Comparison of ENCODE assay signal across 8 mouse cellular contexts in the genomic region with DNA sequence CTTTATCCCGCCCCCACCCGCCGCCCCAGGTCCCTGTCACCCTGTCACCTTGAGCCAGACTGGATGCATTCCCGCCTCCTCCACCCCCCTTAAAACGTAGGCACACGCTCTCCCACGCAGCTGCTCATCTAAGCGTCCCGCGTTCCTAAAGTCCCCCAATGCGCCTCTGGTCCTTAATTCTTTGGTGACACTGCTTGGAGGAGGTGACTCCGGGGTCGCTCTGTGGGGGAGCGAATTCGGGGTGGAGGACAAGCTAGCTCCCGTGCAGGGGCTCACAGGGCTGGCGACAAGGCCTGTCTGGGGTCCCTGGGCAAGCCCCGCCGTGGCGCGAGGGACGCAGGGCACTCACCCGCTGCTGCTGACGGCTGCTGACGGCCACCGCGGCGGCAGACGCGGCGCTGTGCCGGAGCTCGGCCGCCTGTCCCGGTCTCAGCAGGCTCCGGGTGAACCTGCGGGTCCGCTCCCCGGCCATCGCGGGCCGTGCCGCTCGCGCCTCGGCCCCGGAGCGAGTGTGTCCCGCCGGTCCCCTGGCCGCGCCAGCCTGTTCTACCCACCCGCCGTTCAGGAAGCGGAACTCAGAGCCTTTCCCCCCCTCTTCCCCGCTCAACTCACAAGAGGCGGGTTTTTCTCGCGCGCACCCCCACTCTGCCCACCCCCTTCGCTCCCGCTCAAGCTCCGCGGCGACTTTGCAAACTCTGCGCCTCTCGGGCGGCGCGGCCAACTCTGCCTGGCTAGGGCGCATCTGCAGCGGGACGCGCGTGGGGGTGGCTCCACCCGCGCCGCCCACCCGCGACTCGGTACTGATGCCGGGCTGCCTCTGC. TPM values are rescaled to one million over a fixed set of nuclear protein-coding genes. Genes with fewer than 3 reads are reported as not detected.
A peak's percentile ranks its signal among the peaks of the same experiment; 100 is the strongest.
DNase-seq lines count a peak whose midpoint lies in the region; ATAC-seq lines count a peak whose summit lies in the region.

TSS of gene Dock10 (minus strand) at position 551 of the 821 bp plus-strand sequence.

- peaks cover 6% of the 10 kb centered on the region; the same call in 1 of the 2 replicates for H3K4me1 ChIP-seq in forebrain, embryonic 11.5 days (replicated peaks; ENCODE audit: control insufficient read depth, insufficient read depth, low read length)

- no peak within 1 kb of the TSS for H3K27ac ChIP-seq in forebrain, embryonic 11.5 days (ENCODE audit: low read depth, low read length)

- H3K4me2 ChIP-seq in forebrain, embryonic 11.5 days (ENCODE audit: low read depth, low read length, severe bottlenecking), result peak within 1 kb of the TSS; percentile 95

- intact Hi-C loops in heart, postnatal 36 days (cut with DNase I), result no loop called here

- under 1% methylated on average over 65 of the region's 82 CpGs for WGBS in forebrain, embryonic 11.5 days

- H3K36me3 ChIP-seq in forebrain, embryonic 11.5 days (ENCODE audit: control insufficient read depth, insufficient read depth, low read length), result no peaks in the 10 kb centered on the region

- H3K9ac ChIP-seq in forebrain, embryonic 11.5 days (ENCODE audit: low read length), result peak within 1 kb of the TSS; percentile 63

- no peaks in the 10 kb centered on the region for H3K9me3 ChIP-seq in forebrain, embryonic 11.5 days (ENCODE audit: control insufficient read depth, low read length)

- DNase-seq in CD8-positive naive resting alpha-beta T cell, adult 2 months (ENCODE audit: low read depth in 2 of 2, low spot score in 2 of 2), result peak; percentile 82 to 86
- DNase-seq in adrenal gland, postnatal 36 days, result peak; percentile 31 to 42
- DNase-seq in forebrain, embryonic 11.5 days (ENCODE audit: low spot score), result peak; percentile 78
- DNase-seq in heart, postnatal 36 days, result peak; percentile 33 to 47
- peak; percentile 42 to 57 for DNase-seq in layer of hippocampus, postnatal 14 days (ENCODE audit: low spot score in 2 of 2)
- DNase-seq in lung, postnatal 10 days, result peak; percentile 58
- peak; percentile 31 for DNase-seq in ovary, postnatal 36 days (ENCODE audit: low spot score)
- DNase-seq in thymus, postnatal 4 days, result peak; percentile 86

- ATAC-seq in forebrain, embryonic 11.5 days (replicated peaks; ENCODE audit: low FRiP score), result peak; percentile 84

- H3K4me3 ChIP-seq in forebrain, embryonic 11.5 days (ENCODE audit: low read depth, low read length), result peak within 1 kb of the TSS; percentile 58

- peaks cover 2% of the 10 kb centered on the region; the same call in 1 of the 2 replicates for H3K27me3 ChIP-seq in forebrain, embryonic 11.5 days (ENCODE audit: control insufficient read depth, insufficient read depth, low read length)

RNA-seq across cellular contexts. Expression of gene Dock10, which starts in this region (rescaled TPM):
- 10 to 100 TPM; 16.1 to 16.3 TPM for total RNA-seq in adrenal gland, postnatal 36 days (2021)
- 2.7 and 3.3 TPM in 2 replicates for polyA plus RNA-seq in forebrain, embryonic 11.5 days (2014; fragmentation: Nextera tagmentation; extraction: Ambion mirVana)
- 1 to 10 TPM; 5.1 to 5.3 TPM for total RNA-seq in heart, postnatal 36 days (2021)
- total RNA-seq in layer of hippocampus, postnatal 14 days (2021), result 10 to 100 TPM; 47.0 to 50.6 TPM

Comparison
In these comparisons a context has a peak if more than half of its experiments do, and no peak if none do; other contexts are left out.
1. DNase-seq: peak in every context shown above with its lines; median percentile 86 in thymus, postnatal 4 days; 84 in CD8-positive naive resting alpha-beta T cell, adult 2 months; 78 in forebrain, embryonic 11.5 days; 58 in lung, postnatal 10 days; 50 in layer of hippocampus, postnatal 14 days; 40 in heart, postnatal 36 days; 36 in adrenal gland, postnatal 36 days; 31 in ovary, postnatal 36 days.